Mouse (Mus musculus): ENCODE results near the gene Snx3. TPM values are rescaled to one million over a fixed set of nuclear protein-coding genes. Genes with fewer than 3 reads are reported as not detected.

The Snx3 gene
- 100 to 1,000 TPM; 349 to 352 TPM for polyA plus RNA-seq (2017; shearing (Covaris generic))

DNA sequence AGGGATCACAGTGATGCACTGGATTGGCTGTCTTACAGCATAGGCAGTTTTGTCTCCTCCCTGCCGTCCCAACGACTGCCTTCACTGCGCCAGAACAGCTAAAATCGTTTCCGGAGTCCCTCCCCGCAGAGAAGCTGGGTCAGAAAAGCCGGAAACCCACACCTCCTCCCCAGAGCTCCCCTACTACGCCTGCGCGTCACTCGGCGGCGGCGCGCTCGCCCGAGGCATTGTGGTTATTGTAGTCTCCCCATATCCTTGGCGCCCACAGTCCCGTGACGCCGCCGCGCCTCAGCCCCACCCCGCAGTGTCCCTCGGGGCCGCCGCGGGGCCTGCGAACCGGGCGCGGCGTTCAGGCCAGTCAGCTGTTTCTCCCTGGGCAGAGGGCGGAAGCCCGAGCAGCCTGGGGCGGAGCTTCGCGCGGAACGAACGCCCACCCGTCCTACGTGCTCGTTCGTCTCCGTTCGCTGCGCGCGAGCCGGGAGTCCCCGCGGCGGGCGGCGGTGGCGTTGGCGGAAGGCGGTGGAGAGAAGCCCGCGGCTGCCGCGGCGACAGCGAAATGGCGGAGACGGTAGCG lies at the start of gene Snx3:
Gene Snx3, plus strand, starts transcription at position 256 of the 574 bp plus-strand sequence.

DNA sequence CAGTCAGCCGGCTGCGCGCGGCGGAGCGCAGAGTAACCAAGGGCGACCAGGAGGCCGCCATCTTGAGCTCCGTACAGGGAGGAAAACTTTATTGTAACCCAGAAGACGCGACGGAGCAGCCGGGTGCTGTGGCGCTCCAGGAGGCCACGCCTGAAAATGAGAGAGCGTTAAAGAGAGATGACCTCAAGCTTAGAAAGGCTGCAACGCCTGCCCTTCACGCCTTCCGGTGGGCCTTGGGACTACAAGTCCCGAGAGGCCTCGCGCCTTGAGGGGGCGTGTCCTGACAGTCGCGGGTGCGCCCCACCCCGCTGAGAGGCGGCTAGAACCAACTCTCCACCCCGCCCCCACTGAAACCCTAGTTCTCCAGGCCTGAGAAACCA lies 23.5 kb upstream of the Snx3 start, which contains the start of gene Afg1l:
Gene Afg1l, minus strand, starts transcription at position 225 of the 380 bp plus-strand sequence.

DNA sequence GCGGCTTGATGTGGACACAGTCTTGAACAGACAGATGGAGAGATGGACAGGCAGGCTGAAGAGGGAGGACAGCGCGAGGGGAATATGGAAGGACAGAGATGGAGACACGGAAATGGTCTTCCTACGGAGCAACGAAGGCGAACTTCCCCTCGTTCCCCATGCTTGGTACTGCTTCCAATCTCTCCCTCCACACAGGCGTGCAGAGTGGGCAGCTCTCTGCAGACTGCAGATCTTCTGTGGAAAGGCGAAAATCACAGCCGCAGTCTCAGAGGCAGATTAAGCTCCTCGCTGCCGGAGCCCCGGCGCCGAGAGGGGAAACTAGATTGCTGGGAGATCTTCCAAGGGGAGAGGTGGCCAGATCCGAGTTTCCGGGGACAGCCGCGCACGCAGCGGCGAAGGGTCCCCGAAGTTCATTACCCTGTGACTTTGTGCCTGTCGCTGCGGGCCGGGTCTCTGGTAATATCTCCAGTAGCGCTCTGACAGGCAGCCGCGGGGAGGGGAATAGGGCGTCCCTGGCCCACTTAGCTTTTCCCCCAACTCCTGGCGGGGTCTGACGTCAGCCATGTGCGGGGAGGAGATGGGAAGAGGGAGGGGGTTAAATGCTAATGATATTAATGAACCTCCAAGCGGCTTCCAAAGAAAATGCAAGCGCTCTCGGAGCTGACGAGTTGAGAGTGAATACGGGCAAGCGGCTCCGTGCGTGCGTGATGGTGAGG lies 81.5 kb downstream of the Snx3 start, which contains the start of the genes Nr2e1 and Ostm1:
Gene Nr2e1, minus strand, starts transcription at position 476 of the 716 bp plus-strand sequence.
Gene Ostm1, plus strand, starts transcription at position 666 of the 716 bp plus-strand sequence.

Other genes starting within 250 kb of the Snx3 start
- gene Foxo3, start 225.3 kb upstream of the Snx3 start, polyA plus RNA-seq (2017; shearing (Covaris generic)), result 1 to 10 TPM; 2.7 to 2.9 TPM
- 1 to 10 TPM; 3.8 to 9.5 TPM for gene Afg1l, start 23.5 kb upstream of the Snx3 start, polyA plus RNA-seq (2017; shearing (Covaris generic))
- gene Nr2e1, start 81.6 kb downstream of the Snx3 start, polyA plus RNA-seq (2017; shearing (Covaris generic)), result 1 to 10 TPM in 1 of 2 experiments, under 1 TPM in 1; 0.23 to 1.0 TPM
- 10 to 100 TPM; 52.3 to 52.7 TPM for gene Ostm1, start 81.8 kb downstream of the Snx3 start, polyA plus RNA-seq (2017; shearing (Covaris generic))

Data from inflammation-experienced regulatory T-cells (primary cell).